Mouse (Mus musculus): ENCODE data around the gene Sdc4. TPM values are rescaled to one million over a fixed set of nuclear protein-coding genes. Genes with fewer than 3 reads are reported as not detected.

Sdc4 gene
- polyA plus RNA-seq, 1 experiment from 2014 or later = 11.3 TPM

DNA sequence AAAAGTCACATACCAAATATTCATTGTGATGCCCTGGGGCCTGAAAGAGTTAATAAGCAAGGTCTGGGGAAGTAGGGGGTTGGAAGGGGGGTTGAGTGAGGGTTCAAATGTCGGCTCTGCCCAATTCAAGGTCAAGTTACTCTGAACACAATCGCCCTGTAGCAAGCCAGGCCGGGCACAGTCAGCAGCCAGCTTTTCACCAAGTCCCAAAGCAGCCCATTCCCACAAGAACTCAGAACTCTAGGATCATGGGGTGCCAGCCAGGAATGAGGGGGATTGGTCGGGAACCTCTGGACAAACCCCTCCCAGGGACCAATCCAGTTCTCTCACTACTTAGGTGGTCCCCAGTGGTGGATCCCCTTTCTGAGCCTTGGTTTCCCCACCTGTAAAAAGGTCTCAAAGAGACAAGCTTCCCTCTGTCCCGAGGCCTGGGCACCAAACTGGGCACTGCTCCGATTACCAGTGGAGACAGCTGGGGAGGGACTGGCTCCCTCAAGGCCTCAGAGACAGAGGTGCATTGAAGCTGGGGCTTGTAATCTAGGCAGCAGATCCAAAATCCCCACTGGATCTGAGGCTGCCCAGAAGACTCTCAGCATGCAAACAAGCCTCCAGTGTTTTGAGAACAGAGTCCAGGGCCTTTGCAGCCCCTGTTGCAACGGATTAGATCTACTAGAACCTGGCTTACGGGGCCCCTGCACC lies 7.3 kb downstream of the Sdc4 start:
- no peaks in the 10 kb centered on the region for H3K36me3 ChIP-seq
- H3K9ac ChIP-seq (replicated peaks) = no peak overlapping the region
- H3K27me3 ChIP-seq = peaks cover 16% of the 10 kb centered on the region
- 20% methylated on average over 8 of the region's 8 CpGs for WGBS
- H3K4me1 ChIP-seq = peaks cover 20% of the 10 kb centered on the region
- no peak for ATAC-seq (ENCODE audit: low FRiP score, low read depth)
- no peak overlapping the region for H3K27ac ChIP-seq (replicated peaks)
- H3K4me2 ChIP-seq (replicated peaks) = no peak overlapping the region
- no peaks in the 10 kb centered on the region for H3K9me3 ChIP-seq
- H3K4me3 ChIP-seq = no peak overlapping the region

- peaks cover 24% of the 10 kb centered on the region for H3K4me1 ChIP-seq
- H3K4me3 ChIP-seq = no peak overlapping the region
- no peaks in the 10 kb centered on the region for H3K9me3 ChIP-seq
- H3K4me2 ChIP-seq (replicated peaks) = no peak overlapping the region
- WGBS = 66% methylated on average over 5 of the region's 5 CpGs
- H3K36me3 ChIP-seq = no peaks in the 10 kb centered on the region
- H3K9ac ChIP-seq (replicated peaks) = no peak overlapping the region
- no peak for ATAC-seq (ENCODE audit: low FRiP score, low read depth)
- H3K27ac ChIP-seq (replicated peaks) = no peak overlapping the region
- H3K27me3 ChIP-seq = peaks cover 14% of the 10 kb centered on the region; the same call in 1 of the 2 replicates
Measured at GRCm38 (mm10) chr2:164435216-164436090, 8.2 kb downstream of the Sdc4 start.

GRCm38 (mm10) chr2:164434681-164435080 lies 9.0 kb downstream of the Sdc4 start:
- Histone ChIP-seq H3K27me3 (peaks cover 10% of the 10 kb centered on the region; the same call in 1 of the 2 replicates), H3K9me3 (no peaks in the 10 kb centered on the region), H3K4me3 (no peak overlapping the region), H3K9ac (replicated peaks) (no peak overlapping the region), H3K4me2 (replicated peaks) (no peak overlapping the region), H3K36me3 (no peaks in the 10 kb centered on the region), H3K4me1 (peaks cover 24% of the 10 kb centered on the region), H3K27ac (replicated peaks) (no peak overlapping the region)
- WGBS = 95% methylated on average over 3 of the region's 3 CpGs
- ATAC-seq (ENCODE audit: low FRiP score, low read depth) = no peak

- no peak overlapping the region for H3K4me2 ChIP-seq (replicated peaks)
- H3K36me3 ChIP-seq = no peaks in the 10 kb centered on the region
- ATAC-seq (ENCODE audit: low FRiP score, low read depth) = no peak
- H3K9me3 ChIP-seq = no peaks in the 10 kb centered on the region
- peaks cover 24% of the 10 kb centered on the region for H3K4me1 ChIP-seq
- no peak overlapping the region for H3K4me3 ChIP-seq
- no peak overlapping the region for H3K9ac ChIP-seq (replicated peaks)
- WGBS = 78% methylated on average over 9 of the region's 9 CpGs
- H3K27me3 ChIP-seq = peaks cover 6% of the 10 kb centered on the region; the same call in 1 of the 2 replicates
- H3K27ac ChIP-seq (replicated peaks) = no peak overlapping the region
Measured at GRCm38 (mm10) chr2:164433278-164433895, 10.3 kb downstream of the Sdc4 start.

DNA sequence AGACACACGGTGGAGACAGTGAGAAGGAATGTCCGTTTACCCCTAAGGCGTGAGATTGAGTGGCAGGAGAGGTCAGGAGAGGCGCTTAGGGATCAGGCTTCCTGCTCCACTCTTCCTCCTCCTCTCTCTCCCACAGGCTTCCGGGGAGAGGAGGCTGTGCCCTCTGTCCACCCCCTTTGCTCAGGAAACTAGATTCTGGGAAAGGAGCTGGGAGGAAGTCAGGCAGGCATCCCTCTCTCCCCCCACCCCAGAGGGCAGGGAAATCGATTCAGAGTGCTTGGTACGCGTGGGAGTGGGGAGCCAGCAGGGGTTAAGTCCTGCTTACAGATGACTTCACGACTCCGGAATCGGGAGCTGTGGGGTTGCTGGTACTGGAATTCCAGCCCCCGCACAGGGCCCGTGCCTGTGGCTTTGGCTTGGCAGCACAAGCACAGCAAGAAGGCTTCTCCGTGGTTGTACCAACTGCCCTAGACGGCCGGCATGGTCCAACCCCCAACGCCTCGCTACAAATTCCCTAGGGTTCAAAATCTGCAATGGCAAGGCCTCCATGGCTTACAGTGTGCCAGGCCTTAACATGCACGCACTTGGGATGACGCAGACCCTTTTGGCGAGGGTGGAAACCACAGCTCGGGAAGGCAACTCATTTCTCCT lies 11.0 kb downstream of the Sdc4 start:
- H3K4me2 ChIP-seq (replicated peaks) = no peak overlapping the region
- H3K4me3 ChIP-seq = no peak overlapping the region
- H3K27ac ChIP-seq (replicated peaks) = no peak overlapping the region
- ATAC-seq (ENCODE audit: low FRiP score, low read depth) = no peak
- H3K4me1 ChIP-seq = peaks cover 24% of the 10 kb centered on the region
- H3K9me3 ChIP-seq = no peaks in the 10 kb centered on the region
- 40% methylated on average over 22 of the region's 22 CpGs for WGBS
- H3K9ac ChIP-seq (replicated peaks) = no peak overlapping the region
- H3K36me3 ChIP-seq = no peaks in the 10 kb centered on the region
- H3K27me3 ChIP-seq = peaks cover 6% of the 10 kb centered on the region; the same call in 1 of the 2 replicates

GRCm38 (mm10) chr2:164431676-164432465 lies 11.8 kb downstream of the Sdc4 start:
- H3K27ac ChIP-seq (replicated peaks) = no peak overlapping the region
- peaks cover 24% of the 10 kb centered on the region for H3K4me1 ChIP-seq
- H3K27me3 ChIP-seq = peaks cover 6% of the 10 kb centered on the region; the same call in 1 of the 2 replicates
- H3K4me3 ChIP-seq = no peak overlapping the region
- no peak overlapping the region for H3K4me2 ChIP-seq (replicated peaks)
- H3K36me3 ChIP-seq = no peaks in the 10 kb centered on the region
- ATAC-seq (ENCODE audit: low FRiP score, low read depth) = no peak
- WGBS = 65% methylated on average over 9 of the region's 9 CpGs
- no peaks in the 10 kb centered on the region for H3K9me3 ChIP-seq
- no peak overlapping the region for H3K9ac ChIP-seq (replicated peaks)

GRCm38 (mm10) chr2:164430697-164431096 lies 13.0 kb downstream of the Sdc4 start:
- H3K27me3 ChIP-seq = peaks cover 6% of the 10 kb centered on the region; the same call in 1 of the 2 replicates
- no peak overlapping the region for H3K4me2 ChIP-seq (replicated peaks)
- H3K9ac ChIP-seq (replicated peaks) = no peak overlapping the region
- H3K36me3 ChIP-seq = no peaks in the 10 kb centered on the region
- peaks cover 17% of the 10 kb centered on the region for H3K4me1 ChIP-seq
- no peaks in the 10 kb centered on the region for H3K9me3 ChIP-seq
- WGBS = 21% methylated on average over 7 of the region's 7 CpGs
- no peak for ATAC-seq (ENCODE audit: low FRiP score, low read depth)
- H3K27ac ChIP-seq (replicated peaks) = no peak overlapping the region
- H3K4me3 ChIP-seq = no peak overlapping the region

- H3K27me3 ChIP-seq = peaks cover 6% of the 10 kb centered on the region; the same call in 1 of the 2 replicates
- H3K9ac ChIP-seq (replicated peaks) = no peak overlapping the region
- H3K27ac ChIP-seq (replicated peaks) = no peak overlapping the region
- WGBS = 41% methylated on average over 15 of the region's 15 CpGs
- no peaks in the 10 kb centered on the region for H3K9me3 ChIP-seq
- no peaks in the 10 kb centered on the region for H3K36me3 ChIP-seq
- peaks cover 17% of the 10 kb centered on the region for H3K4me1 ChIP-seq
- H3K4me3 ChIP-seq = no peak overlapping the region
- no peak for ATAC-seq (ENCODE audit: low FRiP score, low read depth)
- H3K4me2 ChIP-seq (replicated peaks) = no peak overlapping the region
Measured at GRCm38 (mm10) chr2:164429881-164430615, 13.6 kb downstream of the Sdc4 start.

DNA sequence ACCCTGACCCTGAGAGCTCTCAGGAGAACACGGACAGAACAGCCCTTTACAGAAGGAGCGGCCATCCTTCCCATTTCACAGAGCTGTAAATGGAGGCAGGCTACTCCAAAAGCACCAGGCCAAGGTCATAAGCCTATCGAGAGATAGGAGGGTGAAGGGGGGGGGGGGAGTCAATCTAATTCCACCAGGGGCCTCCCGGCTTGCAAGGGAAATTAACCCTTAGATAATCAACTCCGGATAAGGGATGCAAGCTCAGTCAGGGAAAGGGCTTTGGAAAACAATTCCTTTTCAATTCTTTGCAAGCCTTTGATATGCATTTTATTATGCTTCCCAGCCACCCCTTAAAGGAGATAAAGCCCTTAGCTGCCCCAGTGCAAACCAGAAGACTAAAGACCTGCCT lies 15.2 kb downstream of the Sdc4 start:
- Histone ChIP-seq H3K4me3 (no peak overlapping the region), H3K27me3 (0 out of 2 replicates have a peak, but pooled peaks cover 6% of the 10 kb centered on the region), H3K9ac (replicated peaks) (no peak overlapping the region), H3K4me2 (replicated peaks) (no peak overlapping the region), H3K4me1 (peaks cover 17% of the 10 kb centered on the region), H3K36me3 (no peaks in the 10 kb centered on the region), H3K27ac (replicated peaks) (no peak overlapping the region), H3K9me3 (0 out of 2 replicates have a peak, but pooled peaks cover 2% of the 10 kb centered on the region)
- no peak for ATAC-seq (ENCODE audit: low FRiP score, low read depth)
- WGBS = 36% methylated on average over 5 of the region's 5 CpGs

DNA sequence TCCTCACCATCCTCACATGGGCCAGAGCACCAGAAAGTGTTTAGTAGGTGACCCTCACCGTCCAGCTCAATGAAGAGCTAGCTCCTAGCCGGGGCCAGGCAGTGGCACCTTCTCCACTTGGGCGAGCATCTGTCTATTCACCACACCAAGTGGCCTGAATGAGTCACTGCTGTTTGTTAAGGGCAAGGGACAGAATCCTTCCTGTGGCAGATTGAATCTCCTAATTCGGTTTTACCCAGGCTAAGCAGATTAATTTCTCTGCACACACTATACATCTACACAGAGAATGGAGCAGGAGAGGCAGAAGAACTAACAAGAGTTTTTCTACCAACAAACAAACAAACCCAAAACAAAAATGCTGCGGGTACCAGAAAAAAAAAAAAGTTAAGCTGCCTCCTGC lies 16.7 kb downstream of the Sdc4 start:
- ATAC-seq (ENCODE audit: low FRiP score, low read depth) = no peak
- Histone ChIP-seq H3K9ac (replicated peaks) (no peak overlapping the region), H3K27ac (replicated peaks) (no peak overlapping the region), H3K36me3 (no peaks in the 10 kb centered on the region), H3K27me3 (0 out of 2 replicates have a peak, but pooled peaks cover 6% of the 10 kb centered on the region), H3K4me3 (no peak overlapping the region), H3K4me2 (replicated peaks) (no peak overlapping the region), H3K4me1 (peaks cover 6% of the 10 kb centered on the region), H3K9me3 (0 out of 2 replicates have a peak, but pooled peaks cover 2% of the 10 kb centered on the region)
- WGBS = 70% methylated on average over 5 of the region's 5 CpGs
